Mouse (Mus musculus) adrenal gland, postnatal 36 days (tissue): ENCODE data around the gene Pdxp. TPM values are rescaled to one million over a fixed set of nuclear protein-coding genes. Genes with fewer than 3 reads are reported as not detected.
A peak's percentile ranks its signal among the peaks of the same experiment; 100 is the strongest.

ENCODE experiments used
- DNase-seq, 2 experiments: peaks; one replicate each; pipeline ENCODE4 v3.0.0; 2021; ENCODE audit warnings: mixed read lengths in 1 of 2
- total RNA-seq, 2 experiments: library from RNA; stranded (reverse); gene quantifications; 2 replicates each; pipeline ENCODE4 v1.2.3; 2021

Gene Pdxp
- total RNA-seq, 2 experiments from 2014 or later, result 3.3 to 3.7 TPM

- no peak for DNase-seq
Measured at GRCm38 (mm10) chr15:78899409-78899739, 14.3 kb upstream of the Pdxp start, which contains the start of gene Gm49510. Gene Gm49510, plus strand, starts transcription at chr15:78899667.

GRCm38 (mm10) chr15:78899740-78900584 is 13.8 kb upstream of the Pdxp start, which contains the start of gene Sh3bp1:
Gene Sh3bp1, plus strand, starts transcription at chr15:78899768.
- peak; percentile 75 to 86 for DNase-seq

DNA sequence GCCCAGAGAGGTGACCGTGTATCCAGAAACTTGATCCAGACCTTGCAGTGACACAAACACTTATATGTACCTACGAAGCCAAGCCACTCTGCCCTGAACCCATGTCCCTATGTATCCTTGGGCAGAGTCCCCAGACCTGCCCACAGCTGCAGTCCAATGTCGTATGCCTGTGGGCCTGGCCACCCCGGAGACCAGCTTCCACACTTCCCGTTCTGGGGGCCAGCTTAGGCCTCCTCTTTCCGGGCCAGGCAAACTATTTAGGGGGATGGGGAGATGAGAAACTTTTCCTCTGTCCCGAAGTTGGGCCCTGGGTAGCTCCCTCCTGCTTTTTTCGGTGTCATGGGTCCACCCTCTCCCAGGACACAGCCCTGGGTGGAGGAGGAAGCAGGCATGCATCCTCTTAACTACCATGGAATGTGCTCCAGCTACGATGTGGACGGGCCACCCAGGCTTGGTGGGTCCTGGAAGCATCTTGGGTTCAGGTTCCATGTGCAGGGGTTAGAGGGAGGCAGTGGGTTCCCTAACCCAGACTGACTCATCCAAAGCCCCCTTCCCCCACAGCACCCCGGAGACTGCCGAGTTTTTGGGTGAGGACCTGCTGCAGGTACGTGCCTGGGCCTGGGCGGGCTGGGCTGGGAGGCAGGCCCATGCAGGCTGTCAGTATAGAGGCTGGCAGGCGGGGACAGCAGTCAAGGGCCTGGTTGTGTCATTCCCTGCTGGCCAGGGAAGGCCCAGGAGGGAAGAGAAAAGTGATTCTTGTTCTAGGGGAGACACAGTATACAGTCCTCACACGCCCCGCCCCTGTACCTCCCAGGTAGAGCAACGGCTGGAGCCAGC is 12.9 kb upstream of the Pdxp start:
- peak in 1 of 2 experiments; percentile 40 for DNase-seq

- no peak for DNase-seq
Measured at GRCm38 (mm10) chr15:78901422-78901789, 12.3 kb upstream of the Pdxp start.

DNA sequence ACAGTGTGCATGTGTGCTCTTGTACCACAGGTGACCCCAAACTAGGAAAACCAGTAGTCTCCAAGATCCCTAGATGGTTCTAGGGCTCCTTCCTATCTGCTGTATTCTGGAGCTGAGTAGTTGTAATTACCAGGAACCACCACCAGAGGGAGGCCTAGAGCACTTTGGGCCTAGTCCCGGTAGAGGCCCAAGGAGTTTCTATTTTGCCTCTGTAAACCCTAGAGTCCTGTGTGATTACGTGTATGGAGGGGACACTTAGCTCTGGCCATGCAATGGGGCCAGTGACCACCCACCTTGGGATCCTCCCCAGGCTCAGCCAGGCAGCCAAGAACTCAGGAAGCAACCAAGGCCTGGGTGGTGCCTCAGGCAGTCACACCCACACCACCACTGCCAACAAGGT is 10.5 kb upstream of the Pdxp start:
- DNase-seq, result peak; percentile 79 to 90

DNA sequence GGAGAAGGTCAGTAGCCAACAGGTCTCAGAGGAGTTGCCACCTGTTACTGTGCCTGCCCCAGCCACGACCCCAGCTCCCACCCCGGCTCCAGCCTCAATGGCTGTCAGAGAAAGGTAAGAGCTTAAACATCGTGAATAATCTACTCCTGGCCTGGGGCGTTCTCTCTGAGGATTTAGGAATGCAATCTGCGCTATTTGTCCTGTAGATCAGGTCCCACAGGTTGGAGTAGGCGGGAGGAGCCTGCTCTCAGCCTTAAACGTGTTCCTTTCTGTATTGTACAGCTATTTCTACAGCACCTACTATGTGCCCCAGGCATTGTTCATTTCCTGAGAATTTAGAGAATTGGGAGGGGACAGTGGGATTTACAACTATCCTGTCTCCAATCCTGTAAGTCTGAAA is 5.3 kb upstream of the Pdxp start:
- no peak for DNase-seq

DNA sequence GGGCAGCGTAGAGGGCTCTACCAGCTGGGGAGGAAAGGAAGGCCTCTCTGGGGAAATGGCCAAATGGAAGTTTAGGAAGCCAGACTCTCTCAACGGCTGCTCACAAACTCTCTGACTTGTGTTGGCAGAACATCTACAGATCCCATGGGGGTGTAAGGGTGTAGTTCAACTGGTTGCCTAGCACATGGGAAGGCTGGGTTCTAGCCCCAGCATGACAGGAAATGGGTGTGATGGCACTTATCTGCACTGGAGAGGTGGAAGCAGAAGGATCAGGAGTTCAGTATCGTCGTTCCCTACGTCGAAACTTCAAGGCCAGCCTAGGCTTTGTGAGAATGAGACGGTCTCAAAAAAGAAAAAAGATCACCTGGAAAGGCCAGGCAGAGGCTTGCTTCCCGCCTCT is 4.7 kb upstream of the Pdxp start:
- DNase-seq, result no peak

- peak in 1 of 2 experiments; percentile 24 for DNase-seq
Measured at GRCm38 (mm10) chr15:78912040-78912439, 1.7 kb upstream of the Pdxp start.

GRCm38 (mm10) chr15:78914091-78914822 is 538 bp downstream of the Pdxp start:
- peak in 1 of 2 experiments; percentile 15 for DNase-seq

DNA sequence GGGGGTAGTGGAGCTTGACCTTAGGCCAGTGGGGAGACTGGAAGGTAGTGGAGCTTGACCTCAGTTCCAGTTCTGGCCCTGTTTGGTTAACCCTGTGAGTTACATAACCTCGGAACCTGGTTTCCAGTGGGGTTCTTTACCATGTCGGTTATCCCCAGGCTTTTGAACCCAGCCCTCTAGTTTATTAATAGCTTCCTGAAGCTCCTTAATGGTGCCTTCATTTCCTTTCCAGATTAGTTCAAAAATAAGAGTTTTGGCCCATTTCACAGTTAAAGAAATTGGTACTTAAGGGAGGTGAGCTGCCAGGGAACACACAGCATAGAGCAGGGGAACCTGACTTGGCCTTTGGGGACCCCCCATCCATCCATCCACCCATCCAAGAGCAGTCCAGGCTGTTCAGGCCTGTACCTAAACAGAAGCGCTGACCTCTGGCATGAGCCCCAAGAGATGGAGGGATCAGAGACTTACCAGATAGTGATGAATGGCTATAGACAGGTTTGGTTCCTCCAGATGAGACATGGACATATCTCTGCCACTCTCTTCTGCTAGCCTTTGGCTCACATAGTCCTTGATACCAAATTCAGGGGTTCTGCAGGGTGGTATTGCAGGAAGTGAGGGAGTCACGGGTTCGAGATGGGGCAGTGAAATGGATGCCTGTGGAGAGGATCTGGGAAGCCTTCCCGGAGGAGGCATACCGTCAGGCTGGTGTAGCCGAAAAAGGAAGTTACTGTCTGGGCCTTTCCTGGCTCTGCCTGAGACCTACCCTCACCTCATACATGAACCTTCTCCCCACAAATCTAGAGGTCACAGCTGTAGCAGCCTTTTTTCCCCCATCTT is 1.3 kb downstream of the Pdxp start:
- DNase-seq, result no peak

DNA sequence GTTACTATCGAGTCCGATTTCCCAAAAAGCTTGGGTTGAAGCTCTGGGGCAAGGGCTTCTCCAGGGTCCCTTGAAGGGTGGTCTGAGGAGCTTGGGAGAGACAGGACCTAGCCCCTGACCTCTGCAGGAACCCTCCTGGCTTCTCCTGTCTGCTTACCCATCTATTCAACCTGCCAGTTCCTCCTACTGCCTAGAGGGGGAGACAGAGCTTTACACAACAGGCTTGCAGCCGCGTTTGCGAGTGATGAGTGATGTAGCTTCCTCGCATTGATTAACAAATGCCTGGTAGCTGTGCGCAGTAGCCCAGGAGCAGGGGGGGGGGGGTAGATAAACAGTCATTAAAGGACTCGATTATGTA is 1.9 kb downstream of the Pdxp start:
- DNase-seq, result peak; percentile 69 to 81

DNA sequence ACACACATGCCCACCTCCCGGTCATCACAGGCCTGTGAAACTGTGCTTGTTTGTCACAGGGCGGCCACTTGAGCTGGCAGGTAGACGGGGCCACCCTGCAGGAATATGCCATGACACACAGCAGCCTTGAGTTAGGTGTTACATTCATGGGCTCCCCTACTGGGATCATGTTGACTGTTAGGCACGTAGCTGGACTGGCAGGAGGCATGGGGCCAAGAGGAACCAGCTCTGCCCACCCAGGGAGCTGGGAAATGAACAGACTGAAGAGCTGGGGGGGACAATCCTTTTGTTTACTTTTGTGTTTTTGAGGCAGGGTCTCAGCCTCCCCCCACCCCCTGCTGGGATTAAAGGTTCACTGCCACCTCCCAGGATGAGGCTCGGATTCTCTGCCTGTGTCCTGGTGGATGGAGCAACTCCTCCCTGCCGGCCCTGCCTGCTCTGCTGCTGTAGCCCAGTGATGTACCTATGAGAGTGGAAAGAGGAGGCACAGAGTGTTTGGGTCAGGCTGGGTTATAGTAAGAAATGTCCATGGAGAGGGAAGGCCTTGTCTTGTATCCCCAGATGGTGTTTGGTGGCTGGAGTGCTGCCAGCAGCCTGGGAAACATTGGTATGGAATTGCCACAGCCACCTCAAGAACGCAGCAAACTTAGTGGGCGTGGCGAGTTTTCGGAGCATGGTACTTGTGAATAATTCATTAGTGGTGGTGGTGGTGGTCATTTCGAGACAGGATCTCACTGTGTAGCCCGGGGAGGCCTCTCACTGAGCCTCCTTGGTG is 2.5 kb downstream of the Pdxp start:
- DNase-seq, result no peak

DNA sequence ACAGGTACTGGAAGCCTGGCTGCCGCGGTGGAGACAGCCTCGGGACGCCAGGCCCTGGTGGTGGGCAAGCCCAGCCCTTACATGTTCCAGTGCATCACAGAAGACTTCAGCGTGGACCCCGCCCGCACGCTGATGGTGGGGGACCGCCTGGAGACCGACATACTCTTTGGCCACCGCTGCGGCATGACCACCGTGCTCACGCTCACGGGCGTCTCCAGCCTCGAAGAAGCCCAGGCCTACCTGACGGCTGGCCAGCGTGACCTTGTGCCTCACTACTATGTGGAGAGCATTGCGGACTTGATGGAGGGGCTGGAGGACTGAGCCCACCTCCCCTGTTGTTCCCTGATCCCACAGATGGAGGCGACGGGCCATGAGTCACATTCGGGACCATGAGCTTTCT is 4.4 kb downstream of the Pdxp start:
- no peak for DNase-seq

GRCm38 (mm10) chr15:78919914-78920313 is 6.2 kb downstream of the Pdxp start:
- DNase-seq, result no peak

- DNase-seq, result no peak
Measured at GRCm38 (mm10) chr15:78922700-78923099, 9.0 kb downstream of the Pdxp start.

DNA sequence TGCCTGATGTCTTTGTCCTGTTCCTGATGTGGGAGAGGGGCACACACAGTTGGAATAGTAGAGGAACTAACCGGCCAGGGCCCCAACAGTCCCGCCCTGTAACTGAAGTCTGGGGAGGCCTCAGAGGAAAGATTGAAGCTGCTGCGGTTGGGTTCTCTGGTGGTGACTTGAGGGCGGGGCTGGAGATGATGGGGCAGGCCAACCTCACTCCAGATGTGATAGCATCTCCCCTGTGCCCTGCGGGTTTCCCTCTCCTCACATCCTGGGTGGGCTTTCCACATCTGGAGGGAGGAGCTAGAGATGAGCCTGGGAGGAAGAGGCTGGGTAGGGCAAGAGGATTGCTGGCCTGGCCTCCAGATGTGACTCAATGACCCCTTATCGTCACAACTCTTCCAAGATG is 9.9 kb downstream of the Pdxp start:
- DNase-seq, result no peak

DNA sequence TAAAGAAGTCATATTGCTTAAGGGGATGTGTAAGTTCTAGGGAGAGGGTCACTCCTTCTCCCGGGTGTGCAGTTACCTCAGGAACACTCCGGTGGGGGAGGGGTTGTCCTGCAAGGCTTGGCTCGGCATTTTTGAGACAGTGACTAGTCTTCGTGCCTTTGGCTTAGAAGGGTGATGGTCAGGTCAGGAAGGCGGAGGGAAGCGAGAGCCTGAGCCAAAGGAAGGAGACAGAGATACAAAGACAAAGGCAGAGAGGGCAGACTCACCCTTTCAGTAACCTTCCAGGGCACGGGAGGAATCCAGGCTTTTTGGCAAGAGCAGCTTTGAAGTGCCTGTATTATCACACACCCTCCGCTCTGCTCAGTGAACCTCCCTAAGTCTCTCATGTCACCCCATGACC is 11.4 kb downstream of the Pdxp start:
- DNase-seq, result peak; percentile 64 to 80

GRCm38 (mm10) chr15:78926021-78926919 is 12.6 kb downstream of the Pdxp start, which contains the start of gene Lgals1:
Gene Lgals1, plus strand, starts transcription at chr15:78926725.
- DNase-seq, result peak; percentile 94 to 95

DNA sequence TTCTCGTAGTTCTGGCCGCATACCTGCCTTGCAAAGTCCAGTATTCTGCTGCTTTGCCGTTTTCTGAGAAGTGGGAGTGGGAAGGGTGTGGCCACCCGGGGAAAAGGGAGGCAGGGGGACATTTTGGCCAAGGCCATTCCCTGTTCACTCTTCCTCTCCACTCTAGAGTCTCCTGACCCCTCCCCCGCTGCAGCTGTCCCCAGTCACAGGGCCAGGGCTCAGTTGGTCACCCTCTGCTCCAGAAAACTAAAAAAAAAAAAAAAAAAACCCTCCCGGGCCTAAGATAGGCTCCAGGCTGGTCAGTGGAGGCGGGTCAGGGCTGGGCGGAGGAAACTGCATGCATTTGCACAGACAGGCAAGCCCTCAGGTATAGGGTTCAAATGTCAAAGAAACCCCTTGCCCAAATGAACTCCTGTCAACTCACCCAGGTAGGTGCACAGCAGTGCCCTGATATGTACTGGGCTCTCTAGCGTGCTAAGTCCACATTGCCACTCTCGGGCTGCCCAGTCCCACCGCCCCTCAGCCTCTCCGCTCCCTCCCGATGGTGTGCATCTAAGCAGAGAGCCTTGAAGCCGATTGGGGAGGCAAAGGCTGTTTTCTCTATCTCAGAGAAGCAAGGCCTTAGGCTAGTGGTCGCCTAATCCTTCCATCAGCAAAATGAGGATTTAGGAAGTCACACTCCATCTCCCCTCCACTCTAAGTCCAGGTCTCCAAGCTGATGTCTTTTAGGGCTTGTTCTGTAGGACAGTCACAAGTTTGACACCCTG is 13.5 kb downstream of the Pdxp start:
- peak; percentile 53 to 72 for DNase-seq
